Mouse (Mus musculus) forebrain, embryonic 13.5 days (tissue): ENCODE data around the gene Oxct2b. TPM values are rescaled to one million over a fixed set of nuclear protein-coding genes. Genes with fewer than 3 reads are reported as not detected.
"Not testable (repeated sequence)": the region's sequence is repeated elsewhere in the genome, so short reads cannot be mapped to it uniquely, and the experiment has no call there.

Experiments used
- ATAC-seq: fragments of 200-750 bp; cut with Nextera tagmentation; 2 replicates; pipeline ENCODE4 v1.8.0; 2017
- H3K27ac ChIP-seq: fragments of 300-500 bp; sonication (generic); 2 replicates; pipeline ENCODE4 v1.5.1; 2015; ENCODE audit warnings: inconsistent platforms, mild to moderate bottlenecking, moderate library complexity
- H3K27me3 ChIP-seq: fragments of 300-500 bp; sonication (generic); 2 replicates; pipeline ENCODE4 v1.6.1; 2015; ENCODE audit warnings: mild to moderate bottlenecking, inconsistent platforms
- H3K36me3 ChIP-seq: fragments of 300-500 bp; sonication (generic); 2 replicates; pipeline ENCODE4 v1.6.1; 2015; ENCODE audit warnings: mild to moderate bottlenecking, inconsistent platforms; ENCODE audit not compliant: poor library complexity, severe bottlenecking
- H3K4me1 ChIP-seq: fragments of 300-500 bp; sonication (generic); 2 replicates; pipeline ENCODE4 v1.6.1; 2015; ENCODE audit warnings: inconsistent platforms
- H3K4me2 ChIP-seq: fragments of 300-500 bp; sonication (generic); 2 replicates; pipeline ENCODE4 v1.6.1; 2015; ENCODE audit warnings: inconsistent platforms, mild to moderate bottlenecking, moderate library complexity
- H3K4me3 ChIP-seq: fragments of 300-500 bp; sonication (generic); 2 replicates; pipeline ENCODE4 v1.5.1; 2015; ENCODE audit warnings: mild to moderate bottlenecking, inconsistent platforms
- H3K9ac ChIP-seq: fragments of 300-500 bp; sonication (generic); 2 replicates; pipeline ENCODE4 v1.6.1; 2015; ENCODE audit warnings: mild to moderate bottlenecking, inconsistent platforms
- H3K9me3 ChIP-seq: fragments of 300-500 bp; sonication (generic); replicated peaks from 2 replicates; pipeline ENCODE4 v1.6.1; 2016; ENCODE audit warnings: inconsistent platforms
- WGBS: fragments of 180-500 bp; shearing (Covaris S2); methylation state at CpG from one replicate; pipeline ENCODE4 v1.1.7; 2015; 5-methylcytosine and 5-hydroxymethylcytosine counted together
- polyA plus RNA-seq: library from polyadenylated mRNA; unstranded; fragments of >200 nt; fragmentation: Nextera tagmentation; extraction: Ambion mirVana; gene quantifications from 2 replicates; pipeline ENCODE4 v1.2.1, GENCODE M21; 2015

The Oxct2b gene
- polyA plus RNA-seq, 1 experiment from 2014 or later = not detected

- ATAC-seq = no peak
- Histone ChIP-seq H3K9me3 (no peaks in the 10 kb centered on the region), H3K27me3 (no peaks in the 10 kb centered on the region), H3K9ac (no peak overlapping the region), H3K27ac (no peak overlapping the region), H3K36me3 (no peaks in the 10 kb centered on the region), H3K4me1 (no peaks in the 10 kb centered on the region), H3K4me2 (peak overlapping the region; percentile 12; the same call in 1 of the 2 replicates), H3K4me3 (no peak overlapping the region)
- WGBS = 71% methylated on average over 17 of the region's 17 CpGs
These were observed 22.8 kb upstream of the Oxct2b start for GRCm38 (mm10) chr4:123093064-123093776.

GRCm38 (mm10) chr4:123093869-123094268, 22.2 kb upstream of the Oxct2b start:
- no peak for ATAC-seq
- no peak overlapping the region for H3K4me2 ChIP-seq

GRCm38 (mm10) chr4:123104651-123105450, 11.2 kb upstream of the Oxct2b start, which contains the start of gene Bmp8b:
Gene Bmp8b (plus strand): TSS chr4:123105165.
- Histone ChIP-seq H3K9me3 (no peaks in the 10 kb centered on the region), H3K36me3 (no peaks in the 10 kb centered on the region), H3K9ac (0 out of 2 replicates have a peak within 1 kb of the TSS, but pooled peaks have one; percentile 26), H3K4me1 (peaks cover 11% of the 10 kb centered on the region; the same call in 1 of the 2 replicates), H3K27me3 (peaks cover 50% of the 10 kb centered on the region), H3K4me3 (peak within 1 kb of the TSS; percentile 33), H3K27ac (no peak within 1 kb of the TSS), H3K4me2 (peak within 1 kb of the TSS; percentile 56)
- peak; percentile 59; the same call in 1 of the 2 replicates for ATAC-seq
- WGBS = 6% methylated on average over 75 of the region's 75 CpGs

More at GRCm38 (mm10) chr4:123093869-123094268, 22.2 kb upstream of the Oxct2b start:
- Histone ChIP-seq H3K27ac (no peak overlapping the region), H3K9ac (no peak overlapping the region), H3K27me3 (no peaks in the 10 kb centered on the region), H3K36me3 (no peaks in the 10 kb centered on the region), H3K4me3 (no peak overlapping the region), H3K4me1 (no peaks in the 10 kb centered on the region), H3K9me3 (no peaks in the 10 kb centered on the region)
- 72% methylated on average over 8 of the region's 9 CpGs for WGBS

- H3K36me3 ChIP-seq = no peaks in the 10 kb centered on the region
- no peak overlapping the region for H3K27ac ChIP-seq
- no peak for ATAC-seq
- H3K9ac ChIP-seq = 0 out of 2 replicates have a peak overlapping the region, but pooled peaks have one; percentile 26
- peak overlapping the region; percentile 33 for H3K4me3 ChIP-seq
- H3K27me3 ChIP-seq = peaks cover 50% of the 10 kb centered on the region
- WGBS = 26% methylated on average over 24 of the region's 24 CpGs
- no peaks in the 10 kb centered on the region for H3K9me3 ChIP-seq
- peaks cover 11% of the 10 kb centered on the region; the same call in 1 of the 2 replicates for H3K4me1 ChIP-seq
- H3K4me2 ChIP-seq = peak overlapping the region; percentile 56
These were observed 10.6 kb upstream of the Oxct2b start for GRCm38 (mm10) chr4:123105451-123105790.

GRCm38 (mm10) chr4:123105929-123106328, 10.1 kb upstream of the Oxct2b start:
- not testable (repeated sequence) for H3K27ac ChIP-seq
- 91% methylated on average over 5 of the region's 7 CpGs for WGBS

GRCm38 (mm10) chr4:123106864-123107263, 9.2 kb upstream of the Oxct2b start:
- H3K4me1 ChIP-seq = peaks cover 11% of the 10 kb centered on the region; the same call in 1 of the 2 replicates
- no peak overlapping the region for H3K9ac ChIP-seq
- H3K4me3 ChIP-seq = no peak overlapping the region
- no peak for ATAC-seq
- WGBS = 74% methylated on average over 2 of the region's 2 CpGs
- H3K4me2 ChIP-seq = no peak overlapping the region
- H3K27me3 ChIP-seq = peaks cover 47% of the 10 kb centered on the region
- no peaks in the 10 kb centered on the region for H3K9me3 ChIP-seq
- no peaks in the 10 kb centered on the region for H3K36me3 ChIP-seq
- no peak overlapping the region for H3K27ac ChIP-seq

More at GRCm38 (mm10) chr4:123105929-123106328, 10.1 kb upstream of the Oxct2b start:
- H3K36me3 ChIP-seq, H3K9me3 ChIP-seq, H3K4me2 ChIP-seq, ATAC-seq, H3K9ac ChIP-seq, H3K4me3 ChIP-seq: not testable (repeated sequence)
- Histone ChIP-seq H3K27me3 (peaks cover 50% of the 10 kb centered on the region), H3K4me1 (peaks cover 11% of the 10 kb centered on the region; the same call in 1 of the 2 replicates)

GRCm38 (mm10) chr4:123108056-123108455, 8.0 kb upstream of the Oxct2b start:
- H3K36me3 ChIP-seq = no peaks in the 10 kb centered on the region
- peaks cover 41% of the 10 kb centered on the region for H3K27me3 ChIP-seq
- no peaks in the 10 kb centered on the region for H3K9me3 ChIP-seq
- H3K27ac ChIP-seq = no peak overlapping the region
- H3K4me2 ChIP-seq = no peak overlapping the region
- H3K9ac ChIP-seq = no peak overlapping the region
- no peak for ATAC-seq
- H3K4me1 ChIP-seq = peaks cover 11% of the 10 kb centered on the region; the same call in 1 of the 2 replicates
- H3K4me3 ChIP-seq = no peak overlapping the region
- 93% methylated on average over 5 of the region's 5 CpGs for WGBS

- no peak overlapping the region for H3K27ac ChIP-seq
- no peak overlapping the region for H3K9ac ChIP-seq
- no peak overlapping the region for H3K4me2 ChIP-seq
- no peak overlapping the region for H3K4me3 ChIP-seq
- no peaks in the 10 kb centered on the region for H3K36me3 ChIP-seq
- H3K27me3 ChIP-seq = peaks cover 20% of the 10 kb centered on the region
- no peaks in the 10 kb centered on the region for H3K4me1 ChIP-seq
- 87% methylated on average over 4 of the region's 4 CpGs for WGBS
- no peaks in the 10 kb centered on the region for H3K9me3 ChIP-seq
- ATAC-seq = no peak
These were observed 5.3 kb upstream of the Oxct2b start for GRCm38 (mm10) chr4:123110751-123111150.

- not testable (repeated sequence) for H3K4me2 ChIP-seq, ATAC-seq, H3K4me1 ChIP-seq, H3K36me3 ChIP-seq, H3K4me3 ChIP-seq, H3K9me3 ChIP-seq, H3K27ac ChIP-seq, H3K9ac ChIP-seq
- peaks cover 18% of the 10 kb centered on the region for H3K27me3 ChIP-seq
- 84% methylated on average over 10 of the region's 10 CpGs for WGBS
These were observed 4.6 kb upstream of the Oxct2b start for GRCm38 (mm10) chr4:123111275-123111983.

- ATAC-seq = no peak
- Histone ChIP-seq H3K27ac (no peak overlapping the region), H3K36me3 (no peaks in the 10 kb centered on the region), H3K4me2 (no peak overlapping the region), H3K9ac (no peak overlapping the region), H3K9me3 (no peaks in the 10 kb centered on the region), H3K4me3 (no peak overlapping the region), H3K27me3 (peaks cover 14% of the 10 kb centered on the region), H3K4me1 (no peaks in the 10 kb centered on the region)
- 77% methylated on average over 8 of the region's 8 CpGs for WGBS
These were observed 3.8 kb upstream of the Oxct2b start for GRCm38 (mm10) chr4:123112216-123112764.

GRCm38 (mm10) chr4:123114651-123115050, 1.4 kb upstream of the Oxct2b start:
- H3K9ac ChIP-seq, H3K9me3 ChIP-seq, ATAC-seq, H3K36me3 ChIP-seq, H3K4me2 ChIP-seq, H3K4me1 ChIP-seq, H3K27ac ChIP-seq, H3K4me3 ChIP-seq: not testable (repeated sequence)
- peaks cover 18% of the 10 kb centered on the region for H3K27me3 ChIP-seq
- WGBS = 94% methylated on average over 4 of the region's 4 CpGs
